Mouse (Mus musculus) heart, adult 2 months (tissue): Measurements from ENCODE around the gene Gtsf1.

Experiments
- CTCF ChIP-seq: fragments of 200-600 bp; IDR thresholded peaks from 2 replicates; pipeline ENCODE4 v1.8.1; 2022; ENCODE audit warnings: antibody characterized with exemption, mild to moderate bottlenecking, moderate library complexity
- POLR2A ChIP-seq: fragments of 200-500 bp; IDR thresholded peaks from 2 replicates; pipeline ENCODE4 v1.6.1; 2011; ENCODE audit warnings: mild to moderate bottlenecking, low read depth, low read length, control low read depth; ENCODE audit not compliant: insufficient read depth

GRCm38 (mm10) chr15:103355420-103355819, 74.8 kb downstream of the Gtsf1 start:
- no peak for TF ChIP-seq CTCF
- TF ChIP-seq POLR2A, result no peak
